Mouse (Mus musculus): ENCODE data around the gene Slc11a1.

The Slc11a1 gene

GRCm38 (mm10) chr1:74387386-74387988 is 12.5 kb downstream of the Slc11a1 start:
- in situ Hi-C loops (cut with MboI): no loop called here

GRCm38 (mm10) chr1:74388398-74388920 is 13.5 kb downstream of the Slc11a1 start:
- in situ Hi-C loops (cut with MboI): no loop called here

GRCm38 (mm10) chr1:74389831-74390286 is 14.9 kb downstream of the Slc11a1 start:
- in situ Hi-C loops (cut with MboI): no loop called here

GRCm38 (mm10) chr1:74390287-74390906 is 15.4 kb downstream of the Slc11a1 start:
- in situ Hi-C loops (cut with MboI): no loop called here

GRCm38 (mm10) chr1:74390924-74391748 is 16.1 kb downstream of the Slc11a1 start, which contains the start of gene Ctdsp1:
TSS of gene Ctdsp1 (plus strand) at chr1:74391509.
- in situ Hi-C loops (cut with MboI): no loop called here

GRCm38 (mm10) chr1:74391844-74392441 is 16.9 kb downstream of the Slc11a1 start:
- in situ Hi-C loops (cut with MboI): no loop called here

- in situ Hi-C loops (cut with MboI): no loop called here
These were observed 17.5 kb downstream of the Slc11a1 start for GRCm38 (mm10) chr1:74392446-74392994.

- in situ Hi-C loops (cut with MboI): no loop called here
These were observed 18.0 kb downstream of the Slc11a1 start for GRCm38 (mm10) chr1:74393010-74393409.

- in situ Hi-C loops (cut with MboI): no loop called here
These were observed 18.7 kb downstream of the Slc11a1 start for GRCm38 (mm10) chr1:74393697-74394096.

GRCm38 (mm10) chr1:74394311-74394710 is 19.3 kb downstream of the Slc11a1 start:
- in situ Hi-C loops (cut with MboI): no loop called here

- in situ Hi-C loops (cut with MboI): loop anchor here (5.0 kb wide), 1 partner anchor 83 kb away; no protein-coding TSS in a partner anchor
These were observed 19.9 kb downstream of the Slc11a1 start for GRCm38 (mm10) chr1:74394858-74395257.

GRCm38 (mm10) chr1:74395290-74395689 is 20.3 kb downstream of the Slc11a1 start:
- in situ Hi-C loops (cut with MboI): loop anchor here (5.0 kb wide), 1 partner anchor 83 kb away; no protein-coding TSS in a partner anchor

- in situ Hi-C loops (cut with MboI): loop anchor here (5.0 kb wide), 1 partner anchor 84 kb away; no protein-coding TSS in a partner anchor
These were observed 21.6 kb downstream of the Slc11a1 start for GRCm38 (mm10) chr1:74396456-74397222.

- in situ Hi-C loops (cut with MboI): loop anchor here (5.0 kb wide), 1 partner anchor 85 kb away; no protein-coding TSS in a partner anchor
These were observed 22.4 kb downstream of the Slc11a1 start for GRCm38 (mm10) chr1:74397268-74397918.

GRCm38 (mm10) chr1:74397919-74398451 is 23.0 kb downstream of the Slc11a1 start:
- in situ Hi-C loops (cut with MboI): loop anchor here (5.0 kb wide), 1 partner anchor 86 kb away; no protein-coding TSS in a partner anchor

GRCm38 (mm10) chr1:74400531-74400930 is 25.5 kb downstream of the Slc11a1 start:
- in situ Hi-C loops (cut with MboI): no loop called here

GRCm38 (mm10) chr1:74401015-74401702 is 26.2 kb downstream of the Slc11a1 start:
- in situ Hi-C loops (cut with MboI): no loop called here

GRCm38 (mm10) chr1:74404206-74404605 is 29.2 kb downstream of the Slc11a1 start:
- in situ Hi-C loops (cut with MboI): no loop called here

All from mature B cell (primary cell).